Mouse (Mus musculus) adrenal gland, adult 10 weeks (tissue): Measurements from ENCODE around the gene Shisa4. TPM values are rescaled to one million over a fixed set of nuclear protein-coding genes. Genes with fewer than 3 reads are reported as not detected.

Source experiments
- polyA plus RNA-seq: library from polyadenylated mRNA; stranded (reverse); fragments of 350-450 nt; fragmentation: Illumina TruSeq; extraction: RNeasy Lipid Tissue Mini Kit (QIAGEN cat#74804); gene quantifications from one replicate; pipeline ENCODE4 v1.2.3, GENCODE M21; 2014; ENCODE audit warnings: low read depth, low replicate concordance

The Shisa4 gene
- polyA plus RNA-seq, result 0.99 TPM

GRCm38 (mm10) chr1:135374868-135375581 is at the start of gene Shisa4:
Gene Shisa4 (minus strand): TSS chr1:135375237.

GRCm38 (mm10) chr1:135324571-135324970 is 50.5 kb downstream of the Shisa4 start, which contains the start of gene Lmod1:
Gene Lmod1 (plus strand): TSS chr1:135324807.

Other genes with a start within 250 kb of the Shisa4 start
- 0.41 TPM for gene Ptpn7, start 242.5 kb downstream of the Shisa4 start, polyA plus RNA-seq
- gene Arl8a, start 228.4 kb downstream of the Shisa4 start, polyA plus RNA-seq, result 24.3 TPM
- 0.23 TPM for gene Gpr37l1, start 207.6 kb downstream of the Shisa4 start, polyA plus RNA-seq
- gene Elf3, start 116.7 kb downstream of the Shisa4 start, polyA plus RNA-seq, result not detected
- 17.1 TPM for gene Rnpep, start 91.2 kb downstream of the Shisa4 start, polyA plus RNA-seq
- gene Timm17a, start 61.5 kb downstream of the Shisa4 start, polyA plus RNA-seq, result 27.0 TPM
- gene Lmod1, start 50.4 kb downstream of the Shisa4 start, polyA plus RNA-seq, result 0.82 TPM
- 32.4 TPM for gene Ipo9, start 55.3 kb upstream of the Shisa4 start, polyA plus RNA-seq
- gene Nav1, start 232.1 kb upstream of the Shisa4 start, polyA plus RNA-seq, result 7.5 TPM